In genomic region chr11:99993620-99994383, GRCm38 (mm10) we compare ENCODE assay signal across 11 mouse cellular contexts. TPM values are rescaled to one million over a fixed set of nuclear protein-coding genes. Genes with fewer than 3 reads are reported as not detected.
DNase-seq lines count a peak whose midpoint lies in the region; ATAC-seq lines count a peak whose summit lies in the region.
"Had no signal": no experiment of that assay in that cellular context is flagged by ENCODE, and none has a peak within 500 bp of the region (broad histone marks: within the 10 kb centered on the region; RNA-seq: fewer than 3 reads in every experiment).

TSS of gene Krtap17-1 (minus strand) at chr11:99993994.

- no peak for ATAC-seq in forebrain, embryonic 11.5 days (replicated peaks; ENCODE audit: low FRiP score)
- no peak for ATAC-seq in hindbrain, embryonic 16.5 days
- ATAC-seq in midbrain, embryonic 15.5 days (replicated peaks) = 0 out of 2 replicates have a peak, but pooled peaks have one; percentile 42

- H3K27me3 ChIP-seq in forebrain, embryonic 11.5 days (ENCODE audit: control insufficient read depth, insufficient read depth, low read length) = no peaks in the 10 kb centered on the region
- H3K27me3 ChIP-seq in hindbrain, embryonic 16.5 days (replicated peaks; ENCODE audit: control insufficient read depth, insufficient read depth, low read length) = no peaks in the 10 kb centered on the region
- no peaks in the 10 kb centered on the region for H3K27me3 ChIP-seq in midbrain, embryonic 15.5 days (replicated peaks)

- H3K36me3 ChIP-seq in forebrain, embryonic 11.5 days (ENCODE audit: control insufficient read depth, insufficient read depth, low read length) = no peaks in the 10 kb centered on the region
- H3K36me3 ChIP-seq in hindbrain, embryonic 16.5 days (ENCODE audit: control insufficient read depth, insufficient read depth, low read length) = no peaks in the 10 kb centered on the region
- H3K36me3 ChIP-seq in midbrain, embryonic 15.5 days (replicated peaks) = no peaks in the 10 kb centered on the region
- H3K36me3 ChIP-seq: liver, embryonic 15.5 days had no signal

- no peaks in the 10 kb centered on the region for H3K4me1 ChIP-seq in forebrain, embryonic 11.5 days (replicated peaks; ENCODE audit: control insufficient read depth, insufficient read depth, low read length)
- no peaks in the 10 kb centered on the region for H3K4me1 ChIP-seq in hindbrain, embryonic 16.5 days (ENCODE audit: control insufficient read depth, insufficient read depth, low read depth, low read length)
- H3K4me1 ChIP-seq in midbrain, embryonic 15.5 days = no peaks in the 10 kb centered on the region
- H3K4me1 ChIP-seq: liver, embryonic 15.5 days had no signal

- no peak within 1 kb of the TSS; the same call in 1 of the 2 replicates for H3K9ac ChIP-seq in forebrain, embryonic 11.5 days (ENCODE audit: low read length)
- H3K9ac ChIP-seq in hindbrain, embryonic 16.5 days (ENCODE audit: low read depth, low read length) = peak within 1 kb of the TSS; percentile 56
- H3K9ac ChIP-seq in midbrain, embryonic 15.5 days = peak within 1 kb of the TSS; percentile 30; the same call in 1 of the 2 replicates
- H3K9ac ChIP-seq: liver, embryonic 15.5 days had no signal

- peak within 1 kb of the TSS; percentile 21; the same call in 1 of the 2 replicates for H3K4me2 ChIP-seq in forebrain, embryonic 11.5 days (ENCODE audit: low read depth, low read length, severe bottlenecking)
- H3K4me2 ChIP-seq in hindbrain, embryonic 16.5 days (ENCODE audit: low read length) = peak within 1 kb of the TSS; percentile 52
- H3K4me2 ChIP-seq in midbrain, embryonic 15.5 days = peak within 1 kb of the TSS; percentile 43
- H3K4me2 ChIP-seq: liver, embryonic 15.5 days had no signal

- DNase-seq in kidney, postnatal 4 days = peak; percentile 10 to 21
- DNase-seq in kidney, postnatal 14 days = no peak
- no peak for DNase-seq in forebrain, embryonic 11.5 days (ENCODE audit: low spot score)
- DNase-seq in frontal cortex, postnatal 10 days (ENCODE audit: low spot score in 2 of 2) = no peak
- DNase-seq in layer of hippocampus, postnatal 36 days = no peak
- DNase-seq in gastrocnemius, postnatal 10 days = no peak
- DNase-seq: right cerebral cortex, adult 18-20 months; thymus, postnatal 36 days had no signal

- no peak within 1 kb of the TSS for H3K27ac ChIP-seq in forebrain, embryonic 11.5 days (ENCODE audit: low read depth, low read length)
- no peak within 1 kb of the TSS for H3K27ac ChIP-seq in hindbrain, embryonic 16.5 days (ENCODE audit: low read depth, low read length)
- no peak within 1 kb of the TSS for H3K27ac ChIP-seq in midbrain, embryonic 15.5 days
- H3K27ac ChIP-seq: liver, embryonic 15.5 days had no signal

- 30% methylated on average over 25 of the region's 26 CpGs for WGBS in forebrain, embryonic 11.5 days
- WGBS in hindbrain, embryonic 16.5 days = 28% methylated on average over 24 of the region's 26 CpGs
- 28% methylated on average over 26 of the region's 26 CpGs for WGBS in midbrain, embryonic 15.5 days

- no peaks in the 10 kb centered on the region for H3K9me3 ChIP-seq in forebrain, embryonic 11.5 days (ENCODE audit: control insufficient read depth, low read length)
- no peaks in the 10 kb centered on the region for H3K9me3 ChIP-seq in hindbrain, embryonic 16.5 days (ENCODE audit: control insufficient read depth, low read length)
- H3K9me3 ChIP-seq in midbrain, embryonic 15.5 days = no peaks in the 10 kb centered on the region
- H3K9me3 ChIP-seq: liver, embryonic 15.5 days had no signal

- peak within 1 kb of the TSS; percentile 10; the same call in 1 of the 2 replicates for H3K4me3 ChIP-seq in forebrain, embryonic 11.5 days (ENCODE audit: low read depth, low read length)
- H3K4me3 ChIP-seq in hindbrain, embryonic 16.5 days (ENCODE audit: low read length) = peak within 1 kb of the TSS; percentile 24
- H3K4me3 ChIP-seq in midbrain, embryonic 15.5 days = peak within 1 kb of the TSS; percentile 25
- H3K4me3 ChIP-seq: liver, embryonic 15.5 days had no signal

RNA-seq across cellular contexts. Expression of gene Krtap17-1, which starts in this region (rescaled TPM):
- polyA plus RNA-seq in forebrain, embryonic 11.5 days (2014; fragmentation: Nextera tagmentation; extraction: Ambion mirVana) = not detected in 2 replicates
- 1.1 and 1.7 TPM in 2 replicates for polyA plus RNA-seq in hindbrain, embryonic 16.5 days (2015; fragmentation: Nextera tagmentation; extraction: Ambion mirVana)
- 1.1 and 1.3 TPM in 2 replicates for polyA plus RNA-seq in midbrain, embryonic 15.5 days (2015; fragmentation: Nextera tagmentation; extraction: Ambion mirVana)
- not detected for total RNA-seq in layer of hippocampus, postnatal 36 days (2021)
- total RNA-seq in gastrocnemius, postnatal 10 days (2021) = not detected
- polyA plus RNA-seq: liver, embryonic 15.5 days had no signal

Comparison
In these comparisons a context has a peak if more than half of its experiments do, and no peak if none do; other contexts are left out.
1. DNase-seq: peak in kidney, postnatal 4 days (2 of 2); none in kidney, postnatal 14 days (single experiment), forebrain, embryonic 11.5 days (single experiment), frontal cortex, postnatal 10 days (0 of 2), layer of hippocampus, postnatal 36 days (0 of 2) and gastrocnemius, postnatal 10 days (single experiment).
2. Peak in every context shown above with its lines, with median percentiles within 50 percentile points of each other: H3K4me2 ChIP-seq and H3K4me3 ChIP-seq.